Mouse (Mus musculus) intestine, embryonic 16.5 days (tissue): ENCODE results near the gene Pdlim3. TPM values are rescaled to one million over a fixed set of nuclear protein-coding genes. Genes with fewer than 3 reads are reported as not detected.
"Not testable (repeated sequence)": the region's sequence is repeated elsewhere in the genome, so short reads cannot be mapped to it uniquely, and the experiment has no call there.

Experiments used
- ATAC-seq: fragments of 200-750 bp; cut with Nextera tagmentation; 2 replicates; pipeline ENCODE4 v1.8.0; 2017; ENCODE audit warnings: moderate TSS enrichment, moderate library complexity
- H3K27ac ChIP-seq: fragments of 300-500 bp; sonication (generic); 2 replicates; pipeline ENCODE4 v1.5.1; 2014; ENCODE audit warnings: mild to moderate bottlenecking, low read length
- H3K27me3 ChIP-seq: fragments of 300-500 bp; sonication (generic); replicated peaks from 2 replicates; pipeline ENCODE4 v1.6.1; 2014; ENCODE audit warnings: low read length, control low read depth, mixed read lengths; ENCODE audit not compliant: control insufficient read depth, insufficient read depth
- H3K36me3 ChIP-seq: fragments of 300-500 bp; sonication (generic); 2 replicates; pipeline ENCODE4 v1.6.1; 2014; ENCODE audit warnings: low read length, control low read depth; ENCODE audit not compliant: control insufficient read depth, insufficient read depth
- H3K4me1 ChIP-seq: fragments of 300-500 bp; sonication (generic); 2 replicates; pipeline ENCODE4 v1.6.1; 2014; ENCODE audit warnings: low read length, control low read depth, mixed read lengths; ENCODE audit not compliant: control insufficient read depth, insufficient read depth
- H3K4me2 ChIP-seq: fragments of 300-500 bp; sonication (generic); 2 replicates; pipeline ENCODE4 v1.6.1; 2014; ENCODE audit warnings: low read depth, low read length, control low read depth
- H3K4me3 ChIP-seq: fragments of 300-500 bp; sonication (generic); 2 replicates; pipeline ENCODE4 v1.5.1; 2014; ENCODE audit warnings: mild to moderate bottlenecking, low read length
- H3K9ac ChIP-seq: fragments of 300-500 bp; sonication (generic); 2 replicates; pipeline ENCODE4 v1.6.1; 2014; ENCODE audit warnings: low read depth, low read length
- H3K9me3 ChIP-seq: fragments of 300-500 bp; sonication (generic); 2 replicates; pipeline ENCODE4 v1.6.1; 2016; ENCODE audit warnings: low read length, control low read depth; ENCODE audit not compliant: control insufficient read depth
- WGBS: fragments of 180-500 bp; shearing (Covaris S2); extraction: QIAGEN DNeasy Blood & Tissue Kit; methylation state at CpG from one replicate; pipeline ENCODE4 v1.1.7; 2014; 5-methylcytosine and 5-hydroxymethylcytosine counted together
- polyA plus RNA-seq: library from polyadenylated mRNA; unstranded; fragments of >200 nt; fragmentation: Nextera tagmentation; extraction: Ambion mirVana; gene quantifications from 2 replicates; pipeline ENCODE4 v1.2.1, GENCODE M21; 2015

Gene Pdlim3
- polyA plus RNA-seq: 94.0 and 97.7 TPM in 2 replicates

DNA sequence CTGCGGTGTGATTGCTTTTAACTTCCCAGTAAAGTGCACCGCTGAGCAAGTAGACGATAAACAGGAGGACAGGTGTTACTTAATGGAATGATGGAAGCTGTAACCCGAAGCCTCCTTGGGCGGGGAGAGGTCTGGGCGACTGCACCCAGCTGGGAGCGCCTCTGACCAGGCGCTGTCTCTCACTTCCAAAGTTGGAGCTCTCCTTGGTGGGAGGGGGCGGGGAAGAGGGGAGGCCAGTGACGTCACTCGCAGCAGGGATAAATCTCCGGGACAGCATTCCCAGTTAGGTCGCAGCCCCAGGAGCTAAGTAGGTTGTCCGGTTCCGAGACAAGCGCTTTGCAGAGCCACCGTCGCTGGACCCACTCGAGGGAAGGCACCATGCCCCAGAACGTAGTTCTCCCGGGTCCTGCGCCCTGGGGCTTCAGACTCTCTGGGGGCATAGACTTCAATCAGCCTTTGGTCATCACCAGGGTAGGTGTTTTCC is at the start of gene Pdlim3:
TSS of gene Pdlim3 (plus strand) at position 260 of the 484 bp plus-strand sequence.
- ATAC-seq: peak; percentile 89

GRCm38 (mm10) chr8:45843306-45843705 is 42.0 kb upstream of the Pdlim3 start:
- Histone ChIP-seq H3K9me3 (no peaks in the 10 kb centered on the region), H3K4me3 (no peak overlapping the region), H3K4me2 (no peak overlapping the region), H3K27me3 (no peaks in the 10 kb centered on the region), H3K36me3 (no peaks in the 10 kb centered on the region), H3K27ac (no peak overlapping the region), H3K9ac (no peak overlapping the region), H3K4me1 (peaks cover 14% of the 10 kb centered on the region)
- WGBS: 78% methylated on average over 5 of the region's 5 CpGs
- no peak for ATAC-seq

More for the DNA sequence above, at the start of gene Pdlim3:
- H3K9me3 ChIP-seq: no peaks in the 10 kb centered on the region
- WGBS: 1% methylated on average over 22 of the region's 22 CpGs
- no peaks in the 10 kb centered on the region for H3K36me3 ChIP-seq
- peak within 1 kb of the TSS; percentile 77 for H3K27ac ChIP-seq
- peaks cover 3% of the 10 kb centered on the region; the same call in 1 of the 2 replicates for H3K27me3 ChIP-seq
- H3K4me2 ChIP-seq: peak within 1 kb of the TSS; percentile 65
- H3K9ac ChIP-seq: peak within 1 kb of the TSS; percentile 60
- peaks cover 13% of the 10 kb centered on the region for H3K4me1 ChIP-seq
- H3K4me3 ChIP-seq: peak within 1 kb of the TSS; percentile 50

GRCm38 (mm10) chr8:45844097-45844885 is 41.0 kb upstream of the Pdlim3 start:
- WGBS: 61% methylated on average over 6 of the region's 6 CpGs
- Histone ChIP-seq H3K27ac (peak overlapping the region; percentile 60), H3K9ac (no peak overlapping the region), H3K36me3 (no peaks in the 10 kb centered on the region), H3K4me2 (no peak overlapping the region), H3K27me3 (no peaks in the 10 kb centered on the region), H3K4me1 (peaks cover 14% of the 10 kb centered on the region), H3K9me3 (no peaks in the 10 kb centered on the region), H3K4me3 (no peak overlapping the region)
- ATAC-seq: peak; percentile 65

DNA sequence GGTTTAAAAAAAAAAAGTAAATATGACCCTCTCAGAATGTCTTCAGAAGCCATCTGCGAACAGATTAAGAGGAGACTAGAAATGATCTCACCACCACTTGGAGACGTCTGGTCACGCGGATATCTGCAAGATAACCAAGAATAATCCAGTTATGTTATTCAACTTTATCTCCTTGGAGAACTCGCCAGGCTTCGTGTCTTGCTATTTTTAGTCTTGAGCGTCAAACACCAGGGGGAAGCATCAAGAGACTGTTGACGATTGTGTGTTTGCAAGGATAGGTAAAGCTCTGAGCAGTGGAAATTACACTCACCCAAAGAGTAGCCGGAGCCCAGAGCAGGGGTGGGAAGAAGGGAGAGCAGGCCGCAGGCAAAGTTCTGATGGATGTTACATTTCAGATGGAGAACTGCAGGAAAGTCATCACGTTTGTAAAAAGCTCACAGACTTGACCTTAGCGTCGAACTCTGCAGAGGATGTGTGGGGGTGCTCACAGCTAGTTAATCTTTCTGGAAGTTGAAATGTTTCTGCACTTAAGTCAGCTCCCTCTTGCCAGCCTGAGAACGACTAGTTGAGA is 40.3 kb upstream of the Pdlim3 start:
- 42% methylated on average over 14 of the region's 14 CpGs for WGBS
- H3K4me2 ChIP-seq: no peak overlapping the region
- ATAC-seq: no peak

DNA sequence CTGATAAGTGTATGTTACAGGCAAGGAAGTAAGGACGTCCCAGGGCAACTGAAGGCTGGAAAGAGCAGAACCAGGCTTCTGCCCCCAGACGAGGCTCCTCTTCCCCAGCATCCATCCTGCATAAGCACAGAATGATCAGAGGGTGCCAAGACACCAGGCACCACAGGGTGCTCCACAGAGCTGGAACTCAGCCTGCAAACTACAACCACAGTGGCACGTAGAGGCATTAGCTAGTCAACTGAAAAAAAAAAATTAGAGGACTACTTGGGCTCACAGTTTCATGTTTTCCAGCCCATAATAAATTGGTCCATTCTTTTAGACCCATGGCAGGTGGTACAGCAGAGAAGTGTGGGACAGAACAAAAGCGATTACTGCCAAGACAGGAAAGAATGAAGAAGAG is 39.4 kb upstream of the Pdlim3 start:
- H3K27me3 ChIP-seq: no peaks in the 10 kb centered on the region
- H3K9ac ChIP-seq: no peak overlapping the region
- WGBS: 76% methylated on average over 4 of the region's 4 CpGs
- H3K4me3 ChIP-seq: no peak overlapping the region
- H3K36me3 ChIP-seq: no peaks in the 10 kb centered on the region
- no peak overlapping the region for H3K4me2 ChIP-seq
- H3K27ac ChIP-seq: no peak overlapping the region
- peaks cover 8% of the 10 kb centered on the region; the same call in 1 of the 2 replicates for H3K4me1 ChIP-seq
- H3K9me3 ChIP-seq: no peaks in the 10 kb centered on the region
- ATAC-seq: no peak

More for the DNA sequence above, 40.3 kb upstream of the Pdlim3 start:
- no peaks in the 10 kb centered on the region for H3K27me3 ChIP-seq
- no peak overlapping the region for H3K9ac ChIP-seq
- H3K4me3 ChIP-seq: no peak overlapping the region
- H3K9me3 ChIP-seq: no peaks in the 10 kb centered on the region
- H3K27ac ChIP-seq: peak overlapping the region; percentile 60
- H3K36me3 ChIP-seq: no peaks in the 10 kb centered on the region
- H3K4me1 ChIP-seq: peaks cover 9% of the 10 kb centered on the region; the same call in 1 of the 2 replicates

DNA sequence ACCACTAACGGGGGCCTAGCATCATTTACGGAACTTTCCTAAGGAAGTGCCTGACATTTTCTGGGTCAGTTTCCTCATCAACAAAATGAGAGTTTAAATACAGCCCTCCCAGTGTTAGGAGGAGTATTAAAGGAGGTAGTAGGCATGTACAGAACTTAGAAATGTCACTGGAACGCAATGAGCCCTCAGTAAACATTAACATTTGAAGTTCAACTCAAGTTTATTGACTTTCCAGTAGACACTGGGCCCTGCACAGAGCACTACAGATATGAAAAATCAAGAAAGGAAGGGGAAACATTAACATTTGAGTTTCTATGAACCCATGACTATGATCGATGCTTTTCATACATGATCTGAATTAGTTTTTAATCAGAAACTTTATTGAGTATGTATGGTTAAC is 30.1 kb upstream of the Pdlim3 start:
- no peak for ATAC-seq
- H3K27ac ChIP-seq: no peak overlapping the region

DNA sequence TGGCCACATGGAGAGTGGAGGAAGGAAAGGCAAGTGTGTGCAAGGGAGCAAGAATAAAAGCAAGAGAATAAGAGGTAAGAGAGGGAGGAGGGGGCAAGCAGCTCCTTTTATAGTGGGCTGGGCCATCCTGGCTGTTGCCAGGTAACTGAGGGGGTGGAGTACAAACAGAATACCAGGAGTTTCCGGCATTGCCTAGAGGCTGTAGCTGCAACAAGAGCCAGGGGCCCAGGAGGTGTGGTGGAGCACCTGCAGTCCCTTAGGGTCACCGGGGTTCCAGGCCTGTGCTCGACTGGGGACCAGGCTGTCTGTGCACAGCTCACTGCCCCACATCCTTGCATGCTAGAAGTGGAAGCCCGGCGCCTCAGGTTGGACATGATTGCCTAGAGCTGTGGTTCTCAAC is 27.5 kb upstream of the Pdlim3 start:
- Histone ChIP-seq H3K4me3 (no peak overlapping the region), H3K4me1 (peaks cover 8% of the 10 kb centered on the region), H3K9me3 (no peaks in the 10 kb centered on the region), H3K27ac (no peak overlapping the region), H3K4me2 (no peak overlapping the region), H3K9ac (no peak overlapping the region), H3K27me3 (no peaks in the 10 kb centered on the region), H3K36me3 (no peaks in the 10 kb centered on the region)
- ATAC-seq: peak; percentile 77
- 40% methylated on average over 5 of the region's 5 CpGs for WGBS

More for the DNA sequence above, 30.1 kb upstream of the Pdlim3 start:
- Histone ChIP-seq H3K4me1 (peaks cover 8% of the 10 kb centered on the region), H3K9ac (no peak overlapping the region), H3K4me2 (no peak overlapping the region), H3K4me3 (no peak overlapping the region), H3K36me3 (no peaks in the 10 kb centered on the region), H3K27me3 (no peaks in the 10 kb centered on the region), H3K9me3 (no peaks in the 10 kb centered on the region)
- WGBS: 79% methylated on average over 4 of the region's 4 CpGs

DNA sequence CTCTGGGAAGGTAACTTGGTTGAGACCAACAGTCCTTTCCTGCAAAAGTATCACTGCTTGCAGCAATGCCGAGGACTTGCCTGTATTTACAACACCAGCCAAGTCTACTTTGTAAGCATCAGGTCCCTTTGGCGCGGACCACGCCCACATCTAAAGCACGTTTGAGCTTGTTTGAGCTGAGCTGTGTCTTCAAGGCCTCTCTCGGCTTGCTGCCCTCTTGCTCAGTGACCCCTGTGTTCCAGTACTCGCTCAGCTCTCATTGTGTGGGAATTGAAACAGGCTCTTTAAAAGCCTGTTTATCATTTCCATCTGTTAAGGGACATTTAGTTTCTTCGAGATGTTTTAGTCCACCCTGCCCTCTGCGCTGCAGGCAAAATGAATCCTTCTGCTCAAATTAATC is 26.9 kb upstream of the Pdlim3 start:
- Histone ChIP-seq H3K4me3 (no peak overlapping the region), H3K27ac (no peak overlapping the region), H3K36me3 (no peaks in the 10 kb centered on the region), H3K9me3 (no peaks in the 10 kb centered on the region), H3K27me3 (no peaks in the 10 kb centered on the region), H3K9ac (no peak overlapping the region), H3K4me1 (peaks cover 8% of the 10 kb centered on the region), H3K4me2 (no peak overlapping the region)
- ATAC-seq: peak; percentile 62; the same call in 1 of the 2 replicates
- 27% methylated on average over 9 of the region's 9 CpGs for WGBS

DNA sequence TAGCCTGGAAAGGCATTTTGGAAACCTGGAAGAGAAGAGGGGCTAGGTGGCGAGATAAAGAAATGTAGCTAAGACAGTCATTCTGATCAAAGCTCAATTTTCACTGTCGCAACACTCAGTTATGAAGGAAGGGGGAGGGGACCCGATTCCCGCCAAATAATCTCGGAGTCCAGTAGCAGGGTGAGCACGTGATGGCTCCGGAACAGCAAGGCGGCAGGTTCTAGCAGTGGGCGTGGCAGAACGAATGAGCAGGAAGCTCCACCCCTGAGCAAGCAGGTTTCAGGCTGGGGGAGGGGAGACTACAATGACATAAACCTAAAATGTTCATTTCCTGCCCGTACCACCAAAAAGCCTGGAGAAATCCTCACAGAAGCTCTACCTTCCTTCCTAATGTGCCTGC is 13.7 kb upstream of the Pdlim3 start:
- H3K27me3 ChIP-seq, H3K27ac ChIP-seq, H3K9me3 ChIP-seq, H3K36me3 ChIP-seq, H3K4me1 ChIP-seq, H3K4me3 ChIP-seq, H3K9ac ChIP-seq, ATAC-seq, H3K4me2 ChIP-seq: not testable (repeated sequence)
- WGBS: 69% methylated on average over 11 of the region's 11 CpGs
